Mouse (Mus musculus): ENCODE data around the gene Baiap2.

Gene Baiap2

GRCm38 (mm10) chr11:119920668-119921067 is 21.9 kb upstream of the Baiap2 start:
- no peak for DNase-seq

DNA sequence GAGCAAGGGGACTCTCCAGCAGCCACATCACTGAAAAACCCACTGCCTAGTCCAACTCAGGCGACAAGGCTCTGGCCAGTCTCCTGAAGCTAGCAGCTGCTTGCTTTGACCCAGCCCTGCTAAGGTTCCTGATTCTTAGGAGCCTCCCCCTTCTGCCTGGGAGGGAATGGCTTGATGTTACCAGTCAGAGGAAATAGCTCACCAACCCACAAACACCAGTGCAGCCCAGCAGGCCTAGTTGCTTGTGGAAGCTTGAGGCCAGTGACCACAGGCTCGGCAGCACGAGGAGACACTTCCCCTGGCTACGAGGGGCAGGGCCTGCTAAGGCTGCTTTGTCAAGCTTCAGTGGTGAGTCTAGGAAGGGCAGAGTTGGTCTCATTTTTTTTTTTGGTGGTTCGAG is 17.4 kb upstream of the Baiap2 start:
- no peak for DNase-seq

GRCm38 (mm10) chr11:119926762-119927161 is 15.8 kb upstream of the Baiap2 start:
- DNase-seq = peak; percentile 39

- no peak for DNase-seq
Observed at GRCm38 (mm10) chr11:119928023-119928681, 14.4 kb upstream of the Baiap2 start.

- DNase-seq = no peak
Observed at GRCm38 (mm10) chr11:119929603-119930265, 12.8 kb upstream of the Baiap2 start.

GRCm38 (mm10) chr11:119931809-119932208 is 10.8 kb upstream of the Baiap2 start:
- DNase-seq = no peak

GRCm38 (mm10) chr11:119933142-119933541 is 9.4 kb upstream of the Baiap2 start:
- DNase-seq = no peak

DNA sequence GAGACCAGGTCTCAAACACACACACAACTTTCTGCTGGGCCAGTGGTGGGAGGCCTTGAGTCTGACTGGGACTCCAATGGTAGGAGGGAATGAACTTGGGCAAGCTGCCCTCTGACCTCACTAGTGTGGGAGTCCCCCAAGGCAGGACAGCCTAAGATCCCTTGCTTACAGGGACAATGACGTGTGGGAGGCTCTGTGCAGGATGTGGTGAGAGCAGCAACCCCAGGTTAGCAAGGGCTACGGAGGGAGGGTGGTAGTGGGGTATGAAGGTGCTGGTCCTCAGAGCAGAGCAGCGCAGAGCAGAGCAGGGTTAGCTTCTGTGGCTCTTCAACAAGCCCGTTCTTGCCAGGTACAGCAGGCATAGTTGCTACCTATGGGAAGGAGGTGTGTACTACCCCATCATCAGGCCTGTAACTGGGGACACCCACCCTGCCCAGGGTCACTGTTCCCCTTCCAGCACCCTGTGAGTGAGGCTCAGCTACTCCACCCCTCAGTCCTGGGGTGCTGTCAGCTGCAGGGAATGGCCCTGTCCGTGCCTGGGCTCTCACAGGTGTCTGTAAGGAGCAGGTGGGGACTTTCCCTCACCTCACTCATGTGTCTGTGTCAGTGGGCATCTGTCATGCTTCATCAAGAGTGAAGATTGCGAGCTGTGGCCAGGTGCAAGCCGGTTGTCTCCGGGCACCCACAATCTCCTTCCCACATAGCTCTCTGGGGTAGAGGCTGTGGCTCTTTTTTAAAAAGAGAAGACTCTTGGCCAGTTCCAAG is 8.6 kb upstream of the Baiap2 start:
- no peak for DNase-seq

DNA sequence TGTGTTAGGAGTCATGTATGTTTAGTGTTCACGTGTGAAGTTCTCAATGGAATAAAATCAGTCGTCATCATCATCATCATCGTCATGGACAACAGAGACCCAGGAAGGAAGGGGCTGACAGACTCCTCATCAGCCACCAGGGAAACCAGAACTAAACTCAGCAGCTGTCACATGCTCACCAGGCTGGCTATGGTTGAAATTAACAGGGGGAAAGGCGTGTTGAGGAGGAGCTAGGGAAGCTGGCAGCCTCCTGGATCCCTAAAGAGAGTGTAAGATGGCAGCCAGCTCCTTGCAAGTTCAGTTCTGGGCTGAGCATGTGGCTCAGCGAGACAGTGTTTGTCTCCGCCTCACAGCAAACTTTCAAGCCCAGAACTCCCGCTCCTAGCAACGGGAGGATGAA is 7.8 kb upstream of the Baiap2 start:
- no peak for DNase-seq

- peak; percentile 70 for DNase-seq
Observed at GRCm38 (mm10) chr11:119935457-119935856, 7.1 kb upstream of the Baiap2 start.

- no peak for DNase-seq
Observed at GRCm38 (mm10) chr11:119936456-119936855, 6.1 kb upstream of the Baiap2 start.

- DNase-seq = no peak
Observed at GRCm38 (mm10) chr11:119937216-119937615, 5.3 kb upstream of the Baiap2 start.

DNA sequence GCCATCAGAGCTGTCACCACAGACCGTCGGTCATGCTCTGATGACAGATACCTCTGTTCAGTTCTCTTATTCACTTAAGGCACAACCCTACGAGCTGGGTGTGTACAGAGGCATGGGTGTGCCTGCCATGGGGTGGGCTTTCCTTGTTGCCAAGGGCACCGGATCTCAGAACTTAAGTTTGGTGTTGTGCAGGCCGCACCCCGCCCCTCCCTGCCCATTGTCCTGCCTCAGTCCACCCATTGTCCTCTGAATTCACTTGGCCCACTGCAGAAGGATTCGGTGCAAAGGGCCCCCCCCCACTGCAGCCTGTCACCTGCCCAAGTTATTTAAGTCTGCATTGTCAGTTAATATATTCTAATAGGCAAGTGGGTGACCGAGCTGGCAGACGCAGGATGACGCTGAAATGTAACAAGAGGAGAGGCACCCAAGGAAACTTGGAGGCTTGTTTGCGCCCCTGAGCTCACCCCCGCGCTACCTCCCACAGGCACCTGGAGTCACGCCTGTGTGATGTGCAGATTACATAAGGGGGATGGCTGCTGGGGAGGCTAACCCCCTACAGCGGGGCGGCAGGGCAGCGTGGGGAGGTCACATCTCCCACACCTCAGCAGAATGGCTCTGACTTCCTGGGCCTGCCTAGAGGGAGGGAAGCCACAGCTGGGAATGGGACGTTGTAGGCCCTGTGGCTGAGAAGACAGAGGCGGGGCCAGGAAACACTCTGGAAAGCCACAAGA is 4.6 kb upstream of the Baiap2 start:
- DNase-seq = no peak

DNA sequence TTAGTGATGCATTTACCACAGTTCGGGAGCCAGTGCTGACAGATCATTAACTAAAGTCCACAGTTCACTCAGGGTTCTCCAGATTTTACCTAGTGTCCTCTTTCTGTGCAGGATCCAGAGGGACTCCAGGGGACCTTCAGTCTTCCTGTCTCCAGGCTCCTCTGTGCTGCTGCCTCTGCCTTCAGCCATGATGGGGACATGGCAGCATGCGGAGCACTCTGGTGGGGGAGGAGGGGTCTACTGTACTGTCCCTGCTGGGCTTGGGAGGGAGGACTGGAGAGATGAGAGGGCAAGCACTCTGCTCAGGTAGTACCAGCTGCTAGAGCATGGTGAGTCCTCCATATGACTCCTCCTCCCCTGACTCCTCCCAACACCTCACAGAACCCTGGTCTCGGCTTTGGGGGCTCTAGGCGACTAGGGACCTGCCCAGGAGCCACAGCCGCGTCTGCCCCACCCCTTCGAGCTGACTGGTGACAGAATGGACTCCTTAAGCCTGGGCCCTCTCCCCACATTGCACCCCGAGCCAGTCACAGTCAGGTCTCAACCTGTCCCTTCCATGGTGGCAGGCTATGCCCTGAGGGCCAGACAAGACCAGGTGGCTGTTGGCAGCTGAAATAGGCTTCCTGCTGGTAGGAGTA is 3.4 kb upstream of the Baiap2 start:
- DNase-seq = no peak

- no peak for DNase-seq
Observed at GRCm38 (mm10) chr11:119939711-119940106, 2.9 kb upstream of the Baiap2 start.

DNA sequence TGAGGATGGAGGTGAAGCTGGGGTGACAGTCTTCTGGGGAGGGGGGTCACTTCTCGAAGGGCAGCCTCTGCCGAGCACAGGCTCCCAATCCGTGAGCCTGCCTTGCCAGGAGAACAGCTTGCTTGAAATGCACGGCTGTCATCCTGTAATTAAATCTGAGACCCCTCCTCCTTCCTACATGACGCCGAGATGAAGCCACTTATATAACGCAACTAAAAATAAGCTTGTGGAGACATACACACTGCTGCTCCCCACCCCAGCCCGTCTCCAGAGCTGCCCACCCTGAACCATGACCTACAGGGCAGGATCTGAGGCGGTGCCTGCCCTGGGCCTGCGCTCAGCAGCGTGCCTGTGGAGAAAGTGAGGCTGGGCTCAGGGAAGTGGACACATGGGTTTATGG is 2.4 kb upstream of the Baiap2 start:
- DNase-seq = no peak

DNA sequence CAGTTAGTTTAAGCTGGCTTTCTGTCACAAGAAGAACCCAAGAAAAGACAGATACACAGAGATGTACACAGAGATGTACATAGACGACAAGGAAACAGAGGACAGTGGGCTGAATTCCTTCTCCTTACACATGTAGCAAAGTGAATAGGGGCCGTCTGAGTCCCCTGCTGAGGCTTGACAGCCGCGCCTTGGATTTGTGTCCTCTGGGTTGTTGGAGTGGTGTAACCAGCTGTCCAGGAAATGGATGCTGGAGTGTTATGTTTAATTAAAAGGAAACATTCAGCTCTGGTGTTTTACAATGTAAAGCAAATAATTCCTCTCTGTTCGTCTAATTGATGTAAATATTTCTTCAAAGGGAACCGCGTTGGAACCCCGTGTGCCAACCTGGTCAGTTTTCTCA is 769 bp upstream of the Baiap2 start:
- DNase-seq = no peak

DNA sequence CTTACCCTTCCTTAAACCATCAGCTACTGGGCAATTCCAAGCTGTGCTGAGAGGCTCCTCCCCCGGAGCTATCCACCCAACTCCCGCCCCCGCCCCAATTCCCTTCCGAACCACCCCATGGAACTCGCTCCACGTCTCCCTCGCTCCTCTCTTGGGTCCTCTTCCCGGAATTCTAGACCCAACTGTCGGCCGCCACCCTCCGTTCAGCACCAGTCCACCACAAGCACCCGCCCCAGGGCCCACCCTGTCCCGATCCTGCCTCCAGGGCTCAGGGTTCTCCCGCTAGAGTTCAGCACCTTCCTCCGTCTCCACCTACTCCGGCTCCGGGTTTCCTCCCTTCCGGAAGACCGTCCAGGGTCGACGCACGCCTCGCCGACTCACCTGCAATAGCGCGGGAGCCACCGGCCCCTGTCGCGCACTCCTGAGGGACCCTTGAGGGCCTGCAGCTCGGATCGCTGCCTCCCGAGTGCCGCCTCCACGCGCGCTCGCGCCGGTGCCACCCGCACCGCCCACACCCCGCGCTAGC is 299 bp upstream of the Baiap2 start:
- DNase-seq = no peak

DNA sequence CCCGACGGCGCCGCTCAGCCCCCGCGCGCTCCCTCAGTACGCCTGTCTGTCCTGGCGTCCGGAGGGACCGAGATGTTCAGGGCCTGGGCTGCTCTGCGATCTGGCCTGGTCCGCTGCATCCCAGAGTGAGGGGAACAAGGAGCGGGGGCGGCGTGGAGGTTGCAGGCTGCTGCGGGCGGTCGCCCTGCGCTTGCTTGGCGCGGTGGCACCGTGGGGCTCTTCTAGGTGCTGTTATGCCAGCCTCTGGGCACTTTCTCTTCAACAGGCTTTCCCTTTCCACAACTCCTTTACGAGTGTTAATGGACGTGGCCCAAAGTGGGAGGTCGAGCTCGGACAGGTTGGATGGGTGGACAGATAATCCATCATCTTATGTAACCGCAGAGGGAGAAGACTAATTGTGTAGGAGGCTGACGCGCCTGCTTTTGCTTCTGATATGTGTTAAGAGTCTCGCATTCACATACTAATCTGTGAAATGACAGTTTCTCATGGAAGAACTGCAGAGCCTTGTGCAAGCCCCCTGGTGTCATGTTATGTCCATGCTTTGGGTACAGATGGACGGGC is 945 bp downstream of the Baiap2 start:
- DNase-seq = peak; percentile 69

DNA sequence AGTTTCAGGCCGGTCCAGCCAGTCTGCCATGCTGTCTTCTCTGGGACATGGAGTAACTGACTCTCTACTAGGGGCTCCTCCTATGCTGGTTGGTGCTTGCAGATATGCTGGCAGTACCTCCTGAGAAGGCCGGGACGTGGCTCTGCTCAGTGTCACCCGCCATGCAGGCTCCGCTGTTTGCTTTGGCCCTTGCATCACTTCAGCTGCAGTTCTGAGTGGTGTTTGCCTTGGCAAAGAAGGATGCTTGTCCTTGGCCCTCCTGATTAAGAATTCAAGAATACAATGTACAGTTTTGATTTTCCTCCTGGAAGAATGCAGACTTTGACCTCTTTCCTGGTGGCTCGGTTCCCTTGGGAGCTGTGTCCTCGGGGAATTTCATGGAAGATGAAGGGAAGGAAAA is 2.8 kb downstream of the Baiap2 start:
- DNase-seq = no peak

DNA sequence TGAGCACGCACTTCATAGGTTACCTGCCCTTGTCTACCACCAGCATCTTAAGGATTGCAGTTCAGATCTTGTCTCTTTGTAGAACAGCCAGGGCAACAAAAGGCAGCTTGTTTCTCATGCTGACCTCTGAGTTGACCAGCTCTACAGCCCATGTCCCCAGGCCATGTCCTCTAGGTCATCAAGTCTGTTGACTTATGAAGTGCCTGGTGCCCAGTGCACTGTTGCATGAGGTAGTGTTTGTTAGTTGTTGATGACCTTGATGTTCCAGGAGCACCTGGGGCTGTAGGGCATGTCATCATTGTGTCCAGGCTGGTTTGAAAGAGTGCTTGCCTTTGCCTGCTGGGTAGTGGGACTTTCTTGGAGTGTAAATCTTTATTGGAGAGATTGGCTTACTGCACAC is 4.9 kb downstream of the Baiap2 start:
- DNase-seq = no peak

GRCm38 (mm10) chr11:119947897-119948296 is 5.3 kb downstream of the Baiap2 start:
- no peak for DNase-seq

All from cerebellum, adult 11-12 months (tissue).